Mouse (Mus musculus) macrophage (primary cell): ENCODE data around the gene Spats1. TPM values are rescaled to one million over a fixed set of nuclear protein-coding genes. Genes with fewer than 3 reads are reported as not detected.
"Not testable (repeated sequence)": the region's sequence is repeated elsewhere in the genome, so short reads cannot be mapped to it uniquely, and the experiment has no call there.

Experiments
- H3K27ac ChIP-seq: fragments of 350-480 bp; formaldehyde crosslinking; 2 replicates; pipeline ENCODE4 v1.9.0; 2021
- H3K36me3 ChIP-seq: fragments of 350-480 bp; formaldehyde crosslinking; 2 replicates; pipeline ENCODE4 v1.9.0; 2021; ENCODE audit errors: inconsistent target
- H3K4me3 ChIP-seq: fragments of 350-480 bp; formaldehyde crosslinking; 2 replicates; pipeline ENCODE4 v1.9.0; 2021; ENCODE audit errors: inconsistent target
- H3K79me2 ChIP-seq: fragments of 350-480 bp; formaldehyde crosslinking; 2 replicates; pipeline ENCODE4 v1.9.0; 2021; ENCODE audit errors: inconsistent target
- WGBS: methylation state at CpG from one replicate; pipeline ENCODE4 v1.1.7; 2026; ENCODE audit warnings: inconsistent platforms; ENCODE audit not compliant: missing documents; 5-methylcytosine and 5-hydroxymethylcytosine counted together
- polyA plus RNA-seq: library from polyadenylated mRNA; stranded (reverse); fragments of 250-400 nt; gene quantifications from 3 replicates; pipeline ENCODE4 v1.2.4, GENCODE M21; 2018; ENCODE audit warnings: inconsistent platforms

The Spats1 gene
- polyA plus RNA-seq, 1 experiment from 2014 or later, result not detected

DNA sequence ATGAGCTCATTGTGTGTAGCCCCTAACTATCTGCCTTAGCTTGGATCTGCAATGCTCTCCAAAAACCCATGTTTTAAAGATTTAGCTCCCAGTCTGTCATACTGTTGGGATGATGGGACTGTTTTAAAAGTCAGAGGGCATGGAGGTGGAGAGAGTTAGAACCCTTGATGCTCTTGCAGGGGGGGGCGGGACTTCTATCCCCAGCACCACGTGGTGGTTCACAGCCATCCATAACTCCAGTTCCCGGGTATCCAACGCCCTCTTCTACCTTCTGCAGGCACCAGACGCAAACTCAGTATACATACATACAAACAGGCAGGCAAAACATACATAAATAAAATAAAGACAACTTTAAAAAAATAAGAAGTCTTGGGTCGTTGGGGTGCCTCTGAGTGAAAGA lies 1.5 kb downstream of the Spats1 start:
- Histone ChIP-seq H3K4me3 (no peak overlapping the region), H3K36me3 (no peaks in the 10 kb centered on the region), H3K79me2 (no peaks in the 10 kb centered on the region), H3K27ac (no peak overlapping the region)
- WGBS, result 76% methylated on average over 6 of the region's 6 CpGs

DNA sequence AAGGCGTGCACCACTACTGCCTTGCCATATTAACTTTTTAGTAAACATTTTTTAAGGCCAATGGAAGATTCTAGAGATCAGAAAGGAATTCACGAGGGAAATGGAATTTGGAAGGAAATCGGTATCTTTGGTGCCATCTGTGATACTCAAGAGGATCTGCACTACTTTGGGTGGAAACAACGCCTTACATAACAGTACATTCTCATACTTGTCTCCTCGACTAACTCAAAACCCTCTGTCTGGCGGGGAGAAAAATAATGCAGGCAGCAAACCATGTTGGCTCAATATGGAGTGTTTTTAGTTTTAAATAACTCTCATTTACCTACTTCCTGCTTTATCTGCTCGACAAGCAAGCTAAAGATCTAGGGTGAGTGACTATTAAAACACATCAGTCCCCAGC lies 4.5 kb downstream of the Spats1 start:
- no peaks in the 10 kb centered on the region for H3K36me3 ChIP-seq
- 81% methylated on average over 7 of the region's 7 CpGs for WGBS
- no peak overlapping the region for H3K4me3 ChIP-seq
- H3K27ac ChIP-seq, result no peak overlapping the region
- H3K79me2 ChIP-seq, result no peaks in the 10 kb centered on the region

DNA sequence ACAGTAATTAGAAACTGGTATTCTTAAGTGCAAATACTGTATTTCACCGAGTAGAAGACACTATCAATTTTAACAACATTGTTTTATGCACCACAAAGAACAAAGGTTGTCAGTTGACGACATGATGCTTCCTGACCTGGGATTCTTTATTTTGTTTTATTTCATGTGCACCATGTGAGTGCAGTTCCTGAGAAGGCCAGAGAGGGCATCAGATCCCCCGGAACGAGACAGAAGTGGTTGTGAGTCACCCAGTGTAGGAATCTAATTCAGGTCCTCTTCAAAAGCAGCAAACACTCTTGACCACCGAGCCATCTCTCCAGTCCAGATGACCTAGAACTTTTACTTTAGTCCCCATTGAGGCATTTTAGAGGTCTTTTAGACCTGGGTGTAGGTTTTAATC lies 6.9 kb downstream of the Spats1 start:
- Histone ChIP-seq H3K36me3 (no peaks in the 10 kb centered on the region), H3K79me2 (no peaks in the 10 kb centered on the region), H3K4me3 (no peak overlapping the region), H3K27ac (no peak overlapping the region)
- 80% methylated on average over 5 of the region's 5 CpGs for WGBS

DNA sequence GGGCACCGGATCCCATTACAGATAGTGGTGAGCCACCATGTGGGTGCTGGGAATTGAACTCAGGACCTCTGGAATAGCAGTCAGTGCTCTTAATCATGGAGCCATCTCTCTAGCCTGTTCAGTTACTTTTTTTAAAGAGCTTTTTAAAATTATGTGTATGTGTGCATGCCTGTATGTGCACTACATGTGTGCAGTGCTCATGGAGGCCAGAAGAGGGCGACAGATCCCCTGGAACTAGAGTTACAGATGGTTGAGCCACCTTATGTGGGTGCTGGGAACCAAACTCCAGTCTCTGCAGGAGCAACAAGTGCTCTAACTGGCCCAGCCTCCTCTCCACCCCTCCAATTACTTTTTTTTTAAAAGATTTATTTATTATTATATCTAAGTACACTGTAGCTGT lies 8.5 kb downstream of the Spats1 start:
- no peaks in the 10 kb centered on the region for H3K79me2 ChIP-seq
- H3K27ac ChIP-seq, result no peak overlapping the region
- 65% methylated on average over 2 of the region's 2 CpGs for WGBS
- no peak overlapping the region for H3K4me3 ChIP-seq
- H3K36me3 ChIP-seq, result no peaks in the 10 kb centered on the region

DNA sequence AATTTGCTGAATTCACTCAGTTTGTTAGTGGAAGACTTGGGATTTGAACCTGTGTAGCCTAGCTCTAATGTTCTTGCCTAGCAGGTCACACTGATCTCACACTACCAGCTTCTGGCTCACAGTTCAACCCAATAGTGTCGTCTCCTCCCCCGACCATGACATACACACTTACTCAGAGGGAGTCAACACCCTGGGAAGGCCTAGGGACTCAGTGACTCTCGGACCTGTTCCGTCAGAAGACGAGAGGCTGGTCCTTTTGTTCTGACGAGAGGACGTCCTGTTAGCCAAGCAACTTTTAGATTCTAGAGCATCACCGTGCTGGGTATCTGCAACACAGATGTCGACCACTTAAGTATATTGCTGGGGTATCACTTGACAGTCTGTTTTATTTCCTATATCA lies 11.0 kb downstream of the Spats1 start:
- WGBS, result 89% methylated on average over 9 of the region's 9 CpGs
- H3K79me2 ChIP-seq, result no peaks in the 10 kb centered on the region
- no peaks in the 10 kb centered on the region for H3K36me3 ChIP-seq

DNA sequence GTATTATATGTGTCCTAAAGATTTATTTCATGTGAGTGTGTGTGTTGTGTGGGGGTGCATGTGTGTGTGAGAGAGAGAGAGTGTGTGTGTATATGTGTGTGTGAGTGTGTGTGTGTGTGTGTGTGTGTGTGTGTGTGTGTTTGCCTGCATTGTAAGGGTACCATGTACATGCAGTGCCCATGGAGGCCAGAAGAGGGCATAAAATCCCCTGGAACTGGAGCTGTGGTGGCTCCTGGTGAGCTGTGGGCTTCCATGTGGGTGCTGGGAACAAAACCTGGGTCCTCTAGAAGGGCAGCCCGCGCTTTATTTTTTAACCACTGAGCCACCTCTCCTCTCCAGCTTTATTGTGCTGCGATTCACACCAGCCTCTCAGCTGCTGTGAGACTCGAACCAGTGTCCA lies 12.7 kb downstream of the Spats1 start:
- Histone ChIP-seq H3K79me2 (no peaks in the 10 kb centered on the region), H3K36me3 (no peaks in the 10 kb centered on the region), H3K27ac (no peak overlapping the region), H3K4me3 (no peak overlapping the region)
- 97% methylated on average over 4 of the region's 4 CpGs for WGBS

More for the DNA sequence above, 11.0 kb downstream of the Spats1 start:
- no peak overlapping the region for H3K27ac ChIP-seq
- no peak overlapping the region for H3K4me3 ChIP-seq

DNA sequence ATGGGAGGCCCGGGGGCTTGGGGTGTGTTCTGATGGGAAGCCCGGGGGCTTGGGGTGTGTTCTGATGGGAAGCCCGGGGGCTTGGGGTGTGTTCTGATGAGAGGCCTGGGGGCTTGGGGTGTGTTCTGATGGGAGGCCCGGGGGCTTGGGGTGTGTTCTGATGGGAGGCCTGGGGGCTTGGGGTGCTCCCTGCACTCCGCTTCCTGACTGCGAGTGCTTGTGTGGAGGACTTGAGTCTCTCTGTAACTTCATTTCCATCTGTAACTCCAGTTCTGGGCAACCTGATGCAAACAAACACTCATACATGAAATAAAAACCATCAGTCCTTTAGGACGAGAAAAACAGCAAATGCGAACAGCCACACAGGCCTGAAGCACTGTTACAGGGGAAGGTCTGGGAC lies 16.2 kb downstream of the Spats1 start:
- no peaks in the 10 kb centered on the region for H3K79me2 ChIP-seq
- no peak overlapping the region for H3K4me3 ChIP-seq
- 98% methylated on average over 5 of the region's 8 CpGs for WGBS
- no peaks in the 10 kb centered on the region for H3K36me3 ChIP-seq
- H3K27ac ChIP-seq, result no peak overlapping the region

DNA sequence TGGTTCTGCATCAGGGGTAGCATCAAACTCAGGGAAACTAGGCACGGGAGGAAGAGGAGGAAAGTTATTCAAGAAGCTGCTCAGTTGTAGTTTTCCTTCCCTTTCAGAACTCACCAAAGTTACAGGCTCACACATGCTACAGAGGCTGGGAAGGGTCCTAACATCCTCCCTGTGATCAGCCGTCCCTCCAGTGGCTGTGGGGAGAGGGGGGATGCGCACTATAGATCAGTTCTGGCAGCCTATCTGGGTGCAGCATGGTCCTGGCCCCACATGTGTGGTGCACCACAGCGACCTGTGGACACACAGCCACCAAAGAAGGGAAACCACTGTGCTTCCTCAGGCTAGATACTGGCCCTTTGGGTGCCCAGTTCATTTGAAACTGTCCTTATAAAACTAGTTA lies 16.7 kb downstream of the Spats1 start:
- H3K36me3 ChIP-seq, result no peaks in the 10 kb centered on the region
- no peak overlapping the region for H3K4me3 ChIP-seq
- no peak overlapping the region for H3K27ac ChIP-seq
- WGBS, result 72% methylated on average over 4 of the region's 4 CpGs
- H3K79me2 ChIP-seq, result no peaks in the 10 kb centered on the region

DNA sequence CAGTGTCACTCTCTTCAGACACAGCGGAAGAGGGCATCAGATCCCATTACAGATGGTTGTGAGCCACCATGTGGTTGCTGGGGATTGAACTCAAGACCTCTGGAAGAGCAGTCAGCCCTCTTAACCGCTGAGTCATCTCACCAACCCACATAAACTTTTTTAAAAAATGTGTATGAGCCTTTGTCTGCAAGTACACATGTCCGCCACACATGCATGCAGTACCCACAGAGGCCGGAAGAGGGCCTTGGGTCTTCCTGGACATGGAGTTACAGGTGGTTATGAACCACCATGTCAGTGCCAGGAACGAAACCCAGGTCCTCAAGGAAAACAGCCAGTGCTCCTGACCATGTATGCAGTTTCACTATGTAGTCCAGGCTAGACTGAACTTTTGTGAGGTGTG lies 17.7 kb downstream of the Spats1 start:
- Histone ChIP-seq H3K36me3 (no peaks in the 10 kb centered on the region), H3K79me2 (no peaks in the 10 kb centered on the region), H3K4me3 (no peak overlapping the region), H3K27ac (no peak overlapping the region)
- 94% methylated on average over 4 of the region's 5 CpGs for WGBS

DNA sequence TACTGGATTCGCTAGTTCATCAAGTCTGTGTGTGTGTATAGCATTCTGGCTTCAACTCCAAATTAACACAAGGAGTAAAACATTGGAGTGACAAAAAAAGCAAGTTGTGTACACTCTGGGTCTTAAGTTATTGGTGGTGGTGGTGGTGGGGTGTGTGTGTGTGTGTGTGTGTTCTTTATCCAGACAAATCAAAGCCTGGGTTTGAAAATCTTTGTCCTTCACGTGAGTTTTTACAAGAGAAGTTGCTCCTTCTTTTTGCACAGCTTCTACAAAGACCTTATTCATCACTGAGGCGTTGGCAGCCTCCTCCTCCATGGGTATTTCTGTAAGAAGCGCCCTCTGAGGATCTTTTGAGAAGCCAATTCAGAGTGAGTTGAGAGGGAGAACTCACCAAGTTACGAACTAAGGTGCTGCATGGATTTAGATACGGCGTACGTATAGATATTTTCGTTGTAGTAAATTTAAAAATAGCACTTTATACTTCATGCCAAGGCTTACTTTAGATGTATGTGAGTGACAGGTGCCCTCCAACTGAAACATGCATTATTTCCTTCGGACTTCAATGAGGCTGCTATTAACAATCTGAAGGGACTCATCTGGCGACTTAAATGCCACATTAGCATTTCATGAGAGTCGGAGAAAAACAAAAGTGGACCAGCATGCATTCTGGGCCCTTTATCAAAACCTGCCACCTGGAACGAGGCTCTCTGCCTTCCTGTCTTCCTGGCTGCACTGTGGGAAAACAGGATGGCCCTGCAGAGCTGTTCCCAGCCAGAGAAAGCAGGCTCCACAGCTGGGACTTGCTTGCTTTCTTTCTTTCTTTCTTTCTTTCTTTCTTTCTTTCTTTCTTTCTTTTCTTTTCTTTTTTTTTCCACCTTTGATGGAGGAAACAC lies 18.7 kb downstream of the Spats1 start:
- Histone ChIP-seq H3K36me3 (no peaks in the 10 kb centered on the region), H3K79me2 (no peaks in the 10 kb centered on the region), H3K27ac (no peak overlapping the region), H3K4me3 (no peak overlapping the region)
- 91% methylated on average over 13 of the region's 13 CpGs for WGBS

DNA sequence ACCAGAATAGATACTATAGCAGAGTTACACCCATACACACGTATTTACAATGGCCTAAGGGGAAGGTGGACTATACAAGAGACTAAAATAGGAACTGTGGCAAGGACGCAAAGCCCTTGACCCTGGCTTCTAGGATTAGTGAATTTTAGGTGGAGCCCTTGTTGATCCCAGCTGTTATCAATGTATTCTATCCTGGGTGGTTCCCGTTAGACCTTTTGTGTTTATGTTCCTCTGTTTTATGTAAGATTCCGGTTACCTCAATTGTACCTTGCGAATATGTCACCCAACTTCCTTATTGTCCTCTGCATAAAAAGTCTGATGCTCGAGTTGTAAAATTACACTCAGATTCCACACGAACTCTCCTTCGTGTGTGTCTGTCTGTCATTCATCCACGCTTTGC lies 19.4 kb downstream of the Spats1 start:
- H3K79me2 ChIP-seq, H3K27ac ChIP-seq, H3K4me3 ChIP-seq, H3K36me3 ChIP-seq: not testable (repeated sequence)
- WGBS, result 77% methylated on average over 7 of the region's 9 CpGs

DNA sequence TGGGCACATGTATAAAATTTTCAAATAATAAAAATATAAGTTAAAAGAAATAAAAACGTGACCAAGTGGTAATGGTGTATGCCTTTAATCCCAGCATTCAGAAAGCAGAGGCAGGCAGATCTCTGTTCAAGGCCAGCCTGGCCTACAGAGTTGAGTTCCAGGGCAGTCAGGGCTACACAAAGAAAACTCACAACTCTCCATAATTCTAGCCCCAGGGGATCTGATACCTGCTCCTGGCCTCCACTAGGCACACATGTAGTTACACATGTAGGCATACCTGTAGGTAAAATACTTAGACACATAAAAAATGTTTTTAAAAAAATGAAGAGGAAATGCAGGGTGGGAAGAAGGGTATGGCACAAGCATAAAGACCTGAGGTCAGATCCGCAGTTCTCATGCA lies 20.4 kb downstream of the Spats1 start:
- Histone ChIP-seq H3K4me3 (no peak overlapping the region), H3K36me3 (no peaks in the 10 kb centered on the region), H3K79me2 (no peaks in the 10 kb centered on the region), H3K27ac (no peak overlapping the region)
- 91% methylated on average over 2 of the region's 2 CpGs for WGBS

DNA sequence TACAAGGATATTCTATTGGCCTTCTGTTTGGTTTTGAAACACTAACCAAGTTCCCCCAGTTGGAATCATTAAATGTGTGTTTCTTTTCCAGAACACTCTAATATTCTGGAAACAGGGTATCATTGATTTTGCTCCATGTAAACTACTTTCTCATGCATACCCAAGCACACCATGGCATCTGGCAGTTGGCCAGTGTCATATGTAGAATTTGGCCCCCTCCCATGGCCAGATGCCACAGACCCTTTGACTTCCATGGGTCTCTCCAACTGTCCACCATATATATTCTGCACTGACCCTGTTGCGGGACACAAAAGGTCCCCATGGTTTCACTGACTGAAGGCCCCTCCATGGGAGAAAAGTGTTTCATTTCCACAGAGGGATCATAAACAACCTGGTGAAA lies 22.9 kb downstream of the Spats1 start:
- H3K4me3 ChIP-seq, result no peak overlapping the region
- WGBS, result 92% methylated on average over 1 of the region's 1 CpGs
- no peaks in the 10 kb centered on the region for H3K36me3 ChIP-seq
- no peaks in the 10 kb centered on the region for H3K79me2 ChIP-seq
- H3K27ac ChIP-seq, result no peak overlapping the region

DNA sequence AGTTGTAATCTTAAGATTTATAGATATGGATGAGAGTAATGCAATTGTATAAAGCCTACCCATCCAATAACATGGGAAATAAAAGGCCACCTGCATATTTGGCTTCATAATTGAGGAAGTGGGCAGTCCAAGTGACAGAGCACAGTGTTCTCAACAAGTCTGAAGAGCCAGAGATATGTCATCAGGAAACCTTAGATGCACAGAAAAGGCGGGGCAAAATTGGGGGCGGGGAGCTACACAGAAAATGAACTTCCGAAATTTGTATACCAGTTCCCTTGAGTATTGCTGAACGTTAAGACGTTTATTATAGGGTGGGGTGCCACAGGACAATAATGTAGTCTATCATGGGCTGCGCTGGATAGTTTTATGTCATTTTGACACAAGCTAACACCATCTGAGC lies 25.1 kb downstream of the Spats1 start:
- Histone ChIP-seq H3K79me2 (no peaks in the 10 kb centered on the region), H3K27ac (no peak overlapping the region), H3K4me3 (no peak overlapping the region), H3K36me3 (no peaks in the 10 kb centered on the region)
- WGBS, result 76% methylated on average over 6 of the region's 6 CpGs

DNA sequence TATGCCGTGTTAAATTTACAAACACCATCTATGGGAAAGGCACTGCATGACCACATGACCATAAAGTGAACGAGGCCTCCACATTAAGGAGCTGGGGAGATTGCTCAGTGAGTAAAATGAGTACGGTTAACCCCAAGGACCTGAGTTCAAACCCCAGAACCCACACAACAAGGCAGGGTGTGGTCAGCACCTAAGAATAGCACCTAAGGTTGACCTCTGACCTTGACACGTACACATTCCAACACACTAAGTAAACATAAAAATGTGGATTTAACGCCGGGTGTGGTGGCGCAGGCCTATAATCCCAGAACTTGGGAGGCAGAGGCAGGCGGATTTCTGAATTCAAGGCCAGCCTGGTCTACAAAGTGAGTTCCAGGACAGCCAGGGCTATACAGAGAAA lies 25.6 kb downstream of the Spats1 start:
- 94% methylated on average over 5 of the region's 8 CpGs for WGBS
- H3K27ac ChIP-seq, result no peak overlapping the region
- no peaks in the 10 kb centered on the region for H3K79me2 ChIP-seq
- H3K4me3 ChIP-seq, result no peak overlapping the region
- H3K36me3 ChIP-seq, result no peaks in the 10 kb centered on the region

DNA sequence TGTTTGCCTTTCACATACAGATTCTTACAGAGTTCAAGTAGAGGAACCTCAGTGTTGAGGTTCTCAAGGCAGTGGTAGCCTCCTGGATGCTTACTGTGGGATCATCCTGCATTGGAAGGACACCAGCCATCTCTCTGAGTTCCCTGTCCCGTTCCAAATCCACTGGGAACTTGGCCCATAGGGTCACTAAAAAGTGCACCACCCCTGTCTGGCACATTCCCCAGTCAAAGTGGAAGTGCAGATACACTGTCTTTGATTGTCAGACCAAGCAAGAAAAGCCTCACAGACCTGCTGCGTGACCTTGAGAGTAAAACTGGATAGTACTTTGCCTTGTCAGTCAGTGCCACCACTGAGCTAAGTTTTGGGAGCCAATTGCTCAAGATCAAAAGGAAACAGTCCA lies 28.2 kb downstream of the Spats1 start:
- 92% methylated on average over 2 of the region's 2 CpGs for WGBS
- Histone ChIP-seq H3K4me3 (no peak overlapping the region), H3K27ac (no peak overlapping the region), H3K36me3 (no peaks in the 10 kb centered on the region), H3K79me2 (no peaks in the 10 kb centered on the region)
